In the genomic region with DNA sequence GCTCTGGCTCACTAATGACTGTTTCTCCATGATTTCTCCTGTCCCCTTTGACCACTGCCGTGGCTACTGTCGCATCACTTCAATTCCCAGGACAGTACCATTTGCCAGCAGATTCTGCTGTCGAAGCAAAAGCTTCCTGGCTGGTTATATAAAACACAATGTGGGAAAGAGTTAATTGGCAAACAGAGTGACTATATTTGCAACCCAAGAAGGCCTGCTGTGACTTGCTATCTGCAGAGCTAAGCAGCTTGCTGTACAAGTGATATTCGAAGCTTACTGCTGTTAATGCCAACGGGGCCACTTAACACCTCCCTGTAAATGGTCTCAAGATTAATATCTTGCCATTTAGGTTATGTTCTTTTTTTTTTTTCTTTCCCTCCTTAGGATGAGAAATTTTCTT, we compare ENCODE assay signal across 14 mouse cellular contexts.
DNase-seq lines count a peak whose midpoint lies in the region; ATAC-seq lines count a peak whose summit lies in the region.
"Had no signal": no experiment of that assay in that cellular context is flagged by ENCODE, and none has a peak within 500 bp of the region (broad histone marks: within the 10 kb centered on the region; RNA-seq: fewer than 3 reads in every experiment).

No protein-coding gene starts in this region.

- H3K27me3 ChIP-seq in forebrain, embryonic 16.5 days (replicated peaks; ENCODE audit: control insufficient read depth, insufficient read depth, low read length): no peaks in the 10 kb centered on the region
- peaks cover under 1% of the 10 kb centered on the region; the same call in 1 of the 2 replicates for H3K27me3 ChIP-seq in forebrain, embryonic 10.5 days (ENCODE audit: poor library complexity, severe bottlenecking)
- H3K27me3 ChIP-seq in neural tube, embryonic 15.5 days (replicated peaks): no peaks in the 10 kb centered on the region
- H3K27me3 ChIP-seq: limb, embryonic 12.5 days; liver, embryonic 15.5 days had no signal

- peak; percentile 26; the same call in 1 of the 2 replicates for ATAC-seq in forebrain, embryonic 16.5 days
- no peak for ATAC-seq in neural tube, embryonic 15.5 days (ENCODE audit: low FRiP score)

- 48% methylated on average over 5 of the region's 5 CpGs for WGBS in forebrain, embryonic 16.5 days
- 83% methylated on average over 5 of the region's 5 CpGs for WGBS in forebrain, embryonic 10.5 days
- 25% methylated on average over 5 of the region's 5 CpGs for WGBS in neural tube, embryonic 15.5 days

- H3K9me3 ChIP-seq in forebrain, embryonic 16.5 days (ENCODE audit: control insufficient read depth, low read length): no peaks in the 10 kb centered on the region
- no peaks in the 10 kb centered on the region for H3K9me3 ChIP-seq in forebrain, embryonic 10.5 days
- no peaks in the 10 kb centered on the region for H3K9me3 ChIP-seq in neural tube, embryonic 15.5 days (replicated peaks)
- H3K9me3 ChIP-seq: limb, embryonic 12.5 days; liver, embryonic 15.5 days had no signal

- no peak overlapping the region for H3K9ac ChIP-seq in forebrain, embryonic 16.5 days (replicated peaks; ENCODE audit: low read depth, low read length)
- no peak overlapping the region for H3K9ac ChIP-seq in neural tube, embryonic 15.5 days (replicated peaks)
- H3K9ac ChIP-seq: limb, embryonic 12.5 days; liver, embryonic 15.5 days had no signal

- no peak overlapping the region for H3K27ac ChIP-seq in forebrain, embryonic 16.5 days (ENCODE audit: low read length)
- H3K27ac ChIP-seq in forebrain, embryonic 10.5 days: no peak overlapping the region
- H3K27ac ChIP-seq in neural tube, embryonic 15.5 days (replicated peaks): no peak overlapping the region
- H3K27ac ChIP-seq: limb, embryonic 12.5 days; liver, embryonic 15.5 days had no signal

- no peak overlapping the region for H3K4me2 ChIP-seq in forebrain, embryonic 16.5 days (ENCODE audit: low read length)
- H3K4me2 ChIP-seq in neural tube, embryonic 15.5 days: no peak overlapping the region
- H3K4me2 ChIP-seq: limb, embryonic 12.5 days; liver, embryonic 15.5 days had no signal

- no peak for DNase-seq in forebrain, embryonic 10.5 days (ENCODE audit: extremely low spot score, low spot score)
- peak; percentile 3 for DNase-seq in left cerebral cortex, postnatal 4 days
- no peak for DNase-seq in left cerebral cortex, adult 11 months (ENCODE audit: low spot score)
- DNase-seq in NIH3T3 (ENCODE audit: low read depth): peak; percentile 15
- peak; percentile 10 for DNase-seq in brain, embryonic 18.5 days (ENCODE audit: low read depth, low spot score)
- DNase-seq: cerebellum, adult 11-12 months; cerebellum, postnatal 36 days; gastrocnemius, postnatal 25 days; lung, postnatal 36 days; thymus, postnatal 4 days had no signal

- no peaks in the 10 kb centered on the region for H3K4me1 ChIP-seq in forebrain, embryonic 16.5 days (replicated peaks; ENCODE audit: control insufficient read depth, insufficient read depth, low read length)
- H3K4me1 ChIP-seq in forebrain, embryonic 10.5 days: no peaks in the 10 kb centered on the region
- peaks cover 3% of the 10 kb centered on the region for H3K4me1 ChIP-seq in neural tube, embryonic 15.5 days
- H3K4me1 ChIP-seq: limb, embryonic 12.5 days; liver, embryonic 15.5 days had no signal

- H3K4me3 ChIP-seq in forebrain, embryonic 16.5 days (replicated peaks; ENCODE audit: low read length): no peak overlapping the region
- H3K4me3 ChIP-seq in forebrain, embryonic 10.5 days: no peak overlapping the region
- H3K4me3 ChIP-seq in neural tube, embryonic 15.5 days (replicated peaks): no peak overlapping the region
- H3K4me3 ChIP-seq: limb, embryonic 12.5 days; liver, embryonic 15.5 days had no signal

- H3K36me3 ChIP-seq in forebrain, embryonic 16.5 days (ENCODE audit: control insufficient read depth, insufficient read depth): no peaks in the 10 kb centered on the region
- H3K36me3 ChIP-seq in forebrain, embryonic 10.5 days (replicated peaks): no peaks in the 10 kb centered on the region
- no peaks in the 10 kb centered on the region for H3K36me3 ChIP-seq in neural tube, embryonic 15.5 days
- H3K36me3 ChIP-seq: limb, embryonic 12.5 days; liver, embryonic 15.5 days had no signal

- intact Hi-C loops in left cerebral cortex, postnatal 4 days (cut with DNase I): no loop called here

Comparison
In these comparisons a context has a peak if more than half of its experiments do, and no peak if none do; other contexts are left out.
1. DNase-seq: peak in left cerebral cortex, postnatal 4 days (single experiment), NIH3T3 (single experiment) and brain, embryonic 18.5 days (single experiment); none in forebrain, embryonic 10.5 days (single experiment) and left cerebral cortex, adult 11 months (single experiment).